Mouse (Mus musculus) forebrain, embryonic 10.5 days (tissue): Measurements from ENCODE around the gene Ano7. TPM values are rescaled to one million over a fixed set of nuclear protein-coding genes. Genes with fewer than 3 reads are reported as not detected.

Source experiments
- microRNA-seq: library from miRNA; unstranded; fragments of <30 nt; microRNA quantifications from one replicate; pipeline ENCODE4, GENCODE M21; 2017
- polyA plus RNA-seq: library from polyadenylated mRNA; unstranded; fragments of >200 nt; fragmentation: Nextera tagmentation; extraction: Ambion mirVana; gene quantifications from 2 replicates; pipeline ENCODE4 v1.2.1, GENCODE M21; 2016

Ano7 gene
- polyA plus RNA-seq, 1 experiment from 2014 or later = 0.06 TPM

Small RNA genes within 50 kb of the gene (microRNA-seq; reads per million reads assigned to microRNA genes)
- gene Mir6345 (not detected), gene Mir6902 (0.90 reads per million)

Other genes with a start within 250 kb of the Ano7 start
- not detected in 2 replicates for gene Agxt, start 238.7 kb upstream of the Ano7 start, polyA plus RNA-seq
- 0.92 and 1.0 TPM in 2 replicates for gene 2310007B03Rik, start 213.0 kb upstream of the Ano7 start, polyA plus RNA-seq
- 0.05 and 0.12 TPM in 2 replicates for gene Crocc2, start 205.2 kb upstream of the Ano7 start, polyA plus RNA-seq
- 1.1 and 1.9 TPM in 2 replicates for gene Sned1, start 138.1 kb upstream of the Ano7 start, polyA plus RNA-seq
- gene Mterf4, start 68.0 kb upstream of the Ano7 start, polyA plus RNA-seq = 35.1 and 39.8 TPM in 2 replicates
- 84.7 and 93.2 TPM in 2 replicates for gene Ppp1r7, start 31.1 kb upstream of the Ano7 start, polyA plus RNA-seq
- 32.7 and 36.5 TPM in 2 replicates for gene Pask, start 30.4 kb upstream of the Ano7 start, polyA plus RNA-seq
- gene Hdlbp, start 104.9 kb downstream of the Ano7 start, polyA plus RNA-seq = 116 and 119 TPM in 2 replicates
- 3.7 and 4.8 TPM in 2 replicates for gene Farp2, start 138.1 kb downstream of the Ano7 start, polyA plus RNA-seq